Mouse (Mus musculus): Measurements from ENCODE around the gene Gga1. TPM values are rescaled to one million over a fixed set of nuclear protein-coding genes. Genes with fewer than 3 reads are reported as not detected.
A peak's percentile ranks its signal among the peaks of the same experiment; 100 is the strongest.

The Gga1 gene
- polyA plus RNA-seq (2015; fragmentation: Nextera tagmentation; extraction: Ambion mirVana) = 21.4 and 23.6 TPM in 2 replicates

- under 1% methylated on average over 88 of the region's 95 CpGs for WGBS (ENCODE audit: insufficient replicate concordance)
- Histone ChIP-seq H3K4me3 (replicated peaks) (peak within 1 kb of the TSS; percentile 92), H3K27me3 (no peaks in the 10 kb centered on the region), H3K27ac (replicated peaks) (peak within 1 kb of the TSS; percentile 96), H3K4me1 (replicated peaks) (peaks cover 51% of the 10 kb centered on the region), H3K9me3 (replicated peaks) (no peaks in the 10 kb centered on the region), H3K4me2 (peak within 1 kb of the TSS; percentile 86), H3K9ac (peak within 1 kb of the TSS; percentile 82), H3K36me3 (replicated peaks) (peaks cover 19% of the 10 kb centered on the region)
- ATAC-seq (ENCODE audit: insufficient read depth) = peak; percentile 88
Measured at GRCm38 (mm10) chr15:78876991-78877809, at the start of gene Gga1. TSS of gene Gga1 (plus strand) at chr15:78877190.

- WGBS (ENCODE audit: insufficient replicate concordance) = 27% methylated on average over 5 of the region's 5 CpGs
- ATAC-seq (ENCODE audit: insufficient read depth) = no peak
Measured at GRCm38 (mm10) chr15:78828315-78828714, 48.7 kb upstream of the Gga1 start.

GRCm38 (mm10) chr15:78829636-78830035, 47.4 kb upstream of the Gga1 start:
- H3K36me3 ChIP-seq (replicated peaks) = no peaks in the 10 kb centered on the region
- no peak for ATAC-seq (ENCODE audit: insufficient read depth)
- H3K4me2 ChIP-seq = no peak overlapping the region
- no peaks in the 10 kb centered on the region for H3K9me3 ChIP-seq (replicated peaks)
- H3K27ac ChIP-seq (replicated peaks) = no peak overlapping the region
- H3K4me1 ChIP-seq (replicated peaks) = peaks cover 38% of the 10 kb centered on the region
- H3K9ac ChIP-seq = no peak overlapping the region
- WGBS (ENCODE audit: insufficient replicate concordance) = 68% methylated on average over 1 of the region's 1 CpGs
- H3K27me3 ChIP-seq = peaks cover 14% of the 10 kb centered on the region; the same call in 1 of the 2 replicates
- H3K4me3 ChIP-seq (replicated peaks) = no peak overlapping the region

More at GRCm38 (mm10) chr15:78828315-78828714, 48.7 kb upstream of the Gga1 start:
- H3K9me3 ChIP-seq (replicated peaks) = no peaks in the 10 kb centered on the region
- no peaks in the 10 kb centered on the region for H3K36me3 ChIP-seq (replicated peaks)
- no peak overlapping the region for H3K9ac ChIP-seq
- H3K4me3 ChIP-seq (replicated peaks) = no peak overlapping the region
- peaks cover 14% of the 10 kb centered on the region; the same call in 1 of the 2 replicates for H3K27me3 ChIP-seq
- H3K4me2 ChIP-seq = no peak overlapping the region
- no peak overlapping the region for H3K27ac ChIP-seq (replicated peaks)
- peaks cover 25% of the 10 kb centered on the region for H3K4me1 ChIP-seq (replicated peaks)

GRCm38 (mm10) chr15:78830742-78831719, 46.0 kb upstream of the Gga1 start:
- WGBS (ENCODE audit: insufficient replicate concordance) = 57% methylated on average over 10 of the region's 10 CpGs
- Histone ChIP-seq H3K27ac (replicated peaks) (peak overlapping the region; percentile 77), H3K9me3 (replicated peaks) (no peaks in the 10 kb centered on the region), H3K27me3 (peaks cover 11% of the 10 kb centered on the region; the same call in 1 of the 2 replicates), H3K4me1 (replicated peaks) (peaks cover 52% of the 10 kb centered on the region), H3K9ac (no peak overlapping the region), H3K36me3 (replicated peaks) (no peaks in the 10 kb centered on the region), H3K4me2 (peak overlapping the region; percentile 26), H3K4me3 (replicated peaks) (no peak overlapping the region)
- ATAC-seq (ENCODE audit: insufficient read depth) = no peak

- Histone ChIP-seq H3K4me1 (replicated peaks) (peaks cover 53% of the 10 kb centered on the region), H3K36me3 (replicated peaks) (no peaks in the 10 kb centered on the region), H3K9me3 (replicated peaks) (no peaks in the 10 kb centered on the region), H3K27me3 (peaks cover 11% of the 10 kb centered on the region; the same call in 1 of the 2 replicates), H3K4me3 (replicated peaks) (no peak overlapping the region), H3K9ac (no peak overlapping the region), H3K27ac (replicated peaks) (peak overlapping the region; percentile 77), H3K4me2 (peak overlapping the region; percentile 27)
- peak; percentile 53 for ATAC-seq (ENCODE audit: insufficient read depth)
- 44% methylated on average over 19 of the region's 19 CpGs for WGBS (ENCODE audit: insufficient replicate concordance)
Measured at GRCm38 (mm10) chr15:78831720-78832657, 45.0 kb upstream of the Gga1 start.

GRCm38 (mm10) chr15:78832701-78833123, 44.3 kb upstream of the Gga1 start:
- no peaks in the 10 kb centered on the region for H3K36me3 ChIP-seq (replicated peaks)
- H3K9me3 ChIP-seq (replicated peaks) = no peaks in the 10 kb centered on the region
- peak; percentile 32 for ATAC-seq (ENCODE audit: insufficient read depth)
- H3K4me1 ChIP-seq (replicated peaks) = peaks cover 53% of the 10 kb centered on the region
- H3K4me3 ChIP-seq (replicated peaks) = no peak overlapping the region
- H3K27me3 ChIP-seq = peaks cover 6% of the 10 kb centered on the region; the same call in 1 of the 2 replicates
- H3K27ac ChIP-seq (replicated peaks) = peak overlapping the region; percentile 77
- no peak overlapping the region; the same call in 1 of the 2 replicates for H3K4me2 ChIP-seq
- WGBS (ENCODE audit: insufficient replicate concordance) = 51% methylated on average over 14 of the region's 14 CpGs
- no peak overlapping the region for H3K9ac ChIP-seq

GRCm38 (mm10) chr15:78833582-78833981, 43.4 kb upstream of the Gga1 start:
- peak overlapping the region; percentile 77 for H3K27ac ChIP-seq (replicated peaks)
- H3K9ac ChIP-seq = no peak overlapping the region
- WGBS (ENCODE audit: insufficient replicate concordance) = 63% methylated on average over 3 of the region's 3 CpGs
- H3K4me2 ChIP-seq = no peak overlapping the region
- no peak overlapping the region for H3K4me3 ChIP-seq (replicated peaks)
- ATAC-seq (ENCODE audit: insufficient read depth) = no peak
- peaks cover 53% of the 10 kb centered on the region for H3K4me1 ChIP-seq (replicated peaks)
- no peaks in the 10 kb centered on the region for H3K36me3 ChIP-seq (replicated peaks)
- 0 out of 2 replicates have a peak, but pooled peaks cover 4% of the 10 kb centered on the region for H3K27me3 ChIP-seq
- no peaks in the 10 kb centered on the region for H3K9me3 ChIP-seq (replicated peaks)

- Histone ChIP-seq H3K27ac (replicated peaks) (peak overlapping the region; percentile 53; the same call in 1 of the 2 replicates), H3K4me3 (replicated peaks) (no peak overlapping the region), H3K9ac (no peak overlapping the region), H3K4me1 (replicated peaks) (peaks cover 53% of the 10 kb centered on the region), H3K9me3 (replicated peaks) (no peaks in the 10 kb centered on the region), H3K4me2 (no peak overlapping the region), H3K27me3 (no peaks in the 10 kb centered on the region), H3K36me3 (replicated peaks) (no peaks in the 10 kb centered on the region)
- WGBS (ENCODE audit: insufficient replicate concordance) = 43% methylated on average over 10 of the region's 10 CpGs
- 0 out of 2 replicates have a peak, but pooled peaks have one; percentile 1 for ATAC-seq (ENCODE audit: insufficient read depth)
Measured at GRCm38 (mm10) chr15:78834233-78835005, 42.6 kb upstream of the Gga1 start.

GRCm38 (mm10) chr15:78835200-78836085, 41.5 kb upstream of the Gga1 start:
- Histone ChIP-seq H3K4me1 (replicated peaks) (peaks cover 60% of the 10 kb centered on the region), H3K4me2 (no peak overlapping the region; the same call in 1 of the 2 replicates)
- 0 out of 2 replicates have a peak, but pooled peaks have one; percentile 5 for ATAC-seq (ENCODE audit: insufficient read depth)

More at GRCm38 (mm10) chr15:78835200-78836085, 41.5 kb upstream of the Gga1 start:
- no peak overlapping the region for H3K4me3 ChIP-seq (replicated peaks)
- H3K27ac ChIP-seq (replicated peaks) = peak overlapping the region; percentile 53
- 11% methylated on average over 12 of the region's 12 CpGs for WGBS (ENCODE audit: insufficient replicate concordance)
- H3K9ac ChIP-seq = no peak overlapping the region
- peaks cover 10% of the 10 kb centered on the region for H3K27me3 ChIP-seq
- no peaks in the 10 kb centered on the region for H3K9me3 ChIP-seq (replicated peaks)
- no peaks in the 10 kb centered on the region for H3K36me3 ChIP-seq (replicated peaks)
